Mouse (Mus musculus) activated CD4-positive, CD25-positive, alpha-beta regulatory T cell, adult 4 months (primary cell): ENCODE results near the gene Cnnm4. TPM values are rescaled to one million over a fixed set of nuclear protein-coding genes. Genes with fewer than 3 reads are reported as not detected.

Source experiments
- ATAC-seq: one replicate; pipeline ENCODE4 v1.8.0; 2017
- polyA plus RNA-seq, 2 experiments: library from polyadenylated mRNA; unstranded; fragments of 100-300 nt; shearing (Covaris generic); gene quantifications; one replicate each; pipeline ENCODE4 v1.2.1; 2017

Gene Cnnm4
- polyA plus RNA-seq, 2 experiments from 2014 or later: 9.0 to 10.4 TPM

- ATAC-seq: no peak
Measured at GRCm38 (mm10) chr1:36545382-36545781, 74.0 kb downstream of the Cnnm4 start.

- ATAC-seq: no peak
Measured at GRCm38 (mm10) chr1:36545845-36546600, 74.6 kb downstream of the Cnnm4 start.

- peak; percentile 96 for ATAC-seq
Measured at GRCm38 (mm10) chr1:36546888-36547471, 75.6 kb downstream of the Cnnm4 start, which contains the start of gene Ankrd39. Gene Ankrd39, minus strand, starts transcription at chr1:36547445.

GRCm38 (mm10) chr1:36547981-36548598, 76.7 kb downstream of the Cnnm4 start:
- no peak for ATAC-seq

- ATAC-seq: no peak
Measured at GRCm38 (mm10) chr1:36548771-36549170, 77.4 kb downstream of the Cnnm4 start.

GRCm38 (mm10) chr1:36549491-36549890, 78.1 kb downstream of the Cnnm4 start:
- no peak for ATAC-seq

- no peak for ATAC-seq
Measured at GRCm38 (mm10) chr1:36550075-36550863, 78.8 kb downstream of the Cnnm4 start.

- no peak for ATAC-seq
Measured at GRCm38 (mm10) chr1:36551904-36552303, 80.5 kb downstream of the Cnnm4 start.

- ATAC-seq: no peak
Measured at GRCm38 (mm10) chr1:36552506-36552905, 81.1 kb downstream of the Cnnm4 start.

- no peak for ATAC-seq
Measured at GRCm38 (mm10) chr1:36554633-36555399, 83.4 kb downstream of the Cnnm4 start.

- no peak for ATAC-seq
Measured at GRCm38 (mm10) chr1:36555798-36556395, 84.5 kb downstream of the Cnnm4 start.

GRCm38 (mm10) chr1:36556553-36557456, 85.4 kb downstream of the Cnnm4 start:
- peak; percentile 45 for ATAC-seq

GRCm38 (mm10) chr1:36557457-36558011, 86.1 kb downstream of the Cnnm4 start:
- ATAC-seq: no peak

Other genes starting within 250 kb of the Cnnm4 start
- gene Uggt1, start 226.9 kb upstream of the Cnnm4 start, polyA plus RNA-seq: 10 to 100 TPM; 19.1 to 22.8 TPM
- gene Neurl3, start 196.9 kb upstream of the Cnnm4 start, polyA plus RNA-seq: 10 to 100 TPM; 62.2 to 87.1 TPM
- 10 to 100 TPM; 74.3 to 91.9 TPM for gene Arid5a, start 163.9 kb upstream of the Cnnm4 start, polyA plus RNA-seq
- gene Kansl3, start 102.4 kb upstream of the Cnnm4 start, polyA plus RNA-seq: 10 to 100 TPM; 43.4 to 44.7 TPM
- under 1 TPM in 1 of 2 experiments, not detected in 1; 0.42 TPM for gene Fer1l5, start 99.3 kb upstream of the Cnnm4 start, polyA plus RNA-seq
- gene Lman2l, start 26.3 kb upstream of the Cnnm4 start, polyA plus RNA-seq: 10 to 100 TPM in 1 of 2 experiments, 1 to 10 TPM in 1; 9.1 to 13.3 TPM
- gene Cnnm3, start 40.2 kb downstream of the Cnnm4 start, polyA plus RNA-seq: 1 to 10 TPM; 4.0 to 5.5 TPM
- gene Ankrd23, start 65.3 kb downstream of the Cnnm4 start, polyA plus RNA-seq: 10 to 100 TPM; 28.7 to 52.4 TPM
- gene Gm42417, start 67.8 kb downstream of the Cnnm4 start, polyA plus RNA-seq: under 1 TPM in 1 of 2 experiments, not detected in 1; 0.73 TPM
- 10 to 100 TPM; 21.5 to 21.6 TPM for gene Ankrd39, start 75.8 kb downstream of the Cnnm4 start, polyA plus RNA-seq
- gene Sema4c, start 86.7 kb downstream of the Cnnm4 start, polyA plus RNA-seq: under 1 TPM in 1 of 2 experiments, not detected in 1; 0.13 TPM
- gene Fam178b, start 211.6 kb downstream of the Cnnm4 start, polyA plus RNA-seq: not detected
- gene Cox5b, start 219.8 kb downstream of the Cnnm4 start, polyA plus RNA-seq: 100 to 1,000 TPM; 325 to 418 TPM
- not detected for gene 4933424G06Rik, start 238.5 kb downstream of the Cnnm4 start, polyA plus RNA-seq
- 10 to 100 TPM; 41.9 to 51.7 TPM for gene Actr1b, start 242.8 kb downstream of the Cnnm4 start, polyA plus RNA-seq